Mouse (Mus musculus): ENCODE measurements around the gene Dclre1c. TPM values are rescaled to one million over a fixed set of nuclear protein-coding genes. Genes with fewer than 3 reads are reported as not detected.

Dclre1c gene
- polyA plus RNA-seq, 1 experiment from 2014 or later: 3.5 TPM

GRCm38 (mm10) chr2:3480239-3480638 lies 56.3 kb downstream of the Dclre1c start:
- peak; percentile 16; the same call in 1 of the 2 replicates for TF ChIP-seq CTCF (IDR thresholded peaks at IDR 0.05; ENCODE audit: low read depth)
- H3K36me3 ChIP-seq (ENCODE audit: control insufficient read depth, insufficient read depth): no peaks in the 10 kb centered on the region
- 69% methylated on average over 3 of the region's 3 CpGs for WGBS
- no peak overlapping the region for H3K9ac ChIP-seq (ENCODE audit: low read depth, low read length)
- H3K27ac ChIP-seq (ENCODE audit: low read depth, low read length): no peak overlapping the region
- no peak overlapping the region for H3K4me3 ChIP-seq (ENCODE audit: low read depth, low read length)
- H3K4me1 ChIP-seq (replicated peaks; ENCODE audit: control insufficient read depth, insufficient read depth, low read length): no peaks in the 10 kb centered on the region
- H3K4me2 ChIP-seq (replicated peaks; ENCODE audit: low read depth): no peak overlapping the region
- no peak for ATAC-seq
- H3K27me3 ChIP-seq (replicated peaks; ENCODE audit: control insufficient read depth, insufficient read depth, low read length): no peaks in the 10 kb centered on the region
- no peaks in the 10 kb centered on the region for H3K9me3 ChIP-seq (ENCODE audit: control insufficient read depth)

GRCm38 (mm10) chr2:3489816-3490215 lies 65.9 kb downstream of the Dclre1c start:
- H3K9ac ChIP-seq (ENCODE audit: low read depth, low read length): no peak overlapping the region
- no peak overlapping the region for H3K4me2 ChIP-seq (replicated peaks; ENCODE audit: low read depth)
- peaks cover 36% of the 10 kb centered on the region for H3K36me3 ChIP-seq (ENCODE audit: control insufficient read depth, insufficient read depth)
- no peaks in the 10 kb centered on the region for H3K4me1 ChIP-seq (replicated peaks; ENCODE audit: control insufficient read depth, insufficient read depth, low read length)
- WGBS: 86% methylated on average over 3 of the region's 3 CpGs
- H3K27me3 ChIP-seq (replicated peaks; ENCODE audit: control insufficient read depth, insufficient read depth, low read length): no peaks in the 10 kb centered on the region
- no peaks in the 10 kb centered on the region for H3K9me3 ChIP-seq (ENCODE audit: control insufficient read depth)
- no peak for ATAC-seq
- no peak overlapping the region for H3K27ac ChIP-seq (ENCODE audit: low read depth, low read length)
- H3K4me3 ChIP-seq (ENCODE audit: low read depth, low read length): no peak overlapping the region
- no peak for TF ChIP-seq CTCF (IDR thresholded peaks at IDR 0.05; ENCODE audit: low read depth)

- Histone ChIP-seq H3K36me3 (ENCODE audit: control insufficient read depth, insufficient read depth) (peaks cover 59% of the 10 kb centered on the region), H3K27ac (ENCODE audit: low read depth, low read length) (no peak overlapping the region), H3K9me3 (ENCODE audit: control insufficient read depth) (no peaks in the 10 kb centered on the region), H3K4me2 (replicated peaks; ENCODE audit: low read depth) (no peak overlapping the region), H3K9ac (ENCODE audit: low read depth, low read length) (no peak overlapping the region), H3K27me3 (replicated peaks; ENCODE audit: control insufficient read depth, insufficient read depth, low read length) (no peaks in the 10 kb centered on the region), H3K4me3 (ENCODE audit: low read depth, low read length) (no peak overlapping the region), H3K4me1 (replicated peaks; ENCODE audit: control insufficient read depth, insufficient read depth, low read length) (no peaks in the 10 kb centered on the region)
- no peak for ATAC-seq
- WGBS: 85% methylated on average over 3 of the region's 3 CpGs
- TF ChIP-seq CTCF (IDR thresholded peaks at IDR 0.05; ENCODE audit: low read depth): no peak
Measured at GRCm38 (mm10) chr2:3493833-3494409, 70.0 kb downstream of the Dclre1c start.

- H3K9me3 ChIP-seq (ENCODE audit: control insufficient read depth): no peaks in the 10 kb centered on the region
- H3K9ac ChIP-seq (ENCODE audit: low read depth, low read length): no peak overlapping the region
- no peaks in the 10 kb centered on the region for H3K27me3 ChIP-seq (replicated peaks; ENCODE audit: control insufficient read depth, insufficient read depth, low read length)
- 90% methylated on average over 6 of the region's 6 CpGs for WGBS
- no peak overlapping the region for H3K27ac ChIP-seq (ENCODE audit: low read depth, low read length)
- no peak for TF ChIP-seq CTCF (IDR thresholded peaks at IDR 0.05; ENCODE audit: low read depth)
- peaks cover 54% of the 10 kb centered on the region for H3K36me3 ChIP-seq (ENCODE audit: control insufficient read depth, insufficient read depth)
- H3K4me2 ChIP-seq (replicated peaks; ENCODE audit: low read depth): no peak overlapping the region
- H3K4me1 ChIP-seq (replicated peaks; ENCODE audit: control insufficient read depth, insufficient read depth, low read length): no peaks in the 10 kb centered on the region
- no peak for ATAC-seq
- no peak overlapping the region for H3K4me3 ChIP-seq (ENCODE audit: low read depth, low read length)
Measured at GRCm38 (mm10) chr2:3499543-3499942, 75.6 kb downstream of the Dclre1c start.

GRCm38 (mm10) chr2:3500886-3501285 lies 77.0 kb downstream of the Dclre1c start:
- no peak for ATAC-seq
- no peaks in the 10 kb centered on the region for H3K27me3 ChIP-seq (replicated peaks; ENCODE audit: control insufficient read depth, insufficient read depth, low read length)
- no peak overlapping the region for H3K27ac ChIP-seq (ENCODE audit: low read depth, low read length)
- H3K36me3 ChIP-seq (ENCODE audit: control insufficient read depth, insufficient read depth): peaks cover 51% of the 10 kb centered on the region
- H3K4me1 ChIP-seq (replicated peaks; ENCODE audit: control insufficient read depth, insufficient read depth, low read length): no peaks in the 10 kb centered on the region
- H3K9me3 ChIP-seq (ENCODE audit: control insufficient read depth): no peaks in the 10 kb centered on the region
- H3K4me3 ChIP-seq (ENCODE audit: low read depth, low read length): no peak overlapping the region
- WGBS: 92% methylated on average over 5 of the region's 5 CpGs
- no peak overlapping the region for H3K4me2 ChIP-seq (replicated peaks; ENCODE audit: low read depth)
- TF ChIP-seq CTCF (IDR thresholded peaks at IDR 0.05; ENCODE audit: low read depth): no peak
- H3K9ac ChIP-seq (ENCODE audit: low read depth, low read length): no peak overlapping the region

GRCm38 (mm10) chr2:3512076-3512475 lies 88.1 kb downstream of the Dclre1c start:
- TF ChIP-seq CTCF (IDR thresholded peaks at IDR 0.05; ENCODE audit: low read depth): no peak
- Histone ChIP-seq H3K4me1 (replicated peaks; ENCODE audit: control insufficient read depth, insufficient read depth, low read length) (no peaks in the 10 kb centered on the region; the same call in 1 of the 2 replicates), H3K9me3 (ENCODE audit: control insufficient read depth) (no peaks in the 10 kb centered on the region), H3K27me3 (replicated peaks; ENCODE audit: control insufficient read depth, insufficient read depth, low read length) (no peaks in the 10 kb centered on the region), H3K36me3 (ENCODE audit: control insufficient read depth, insufficient read depth) (peaks cover 20% of the 10 kb centered on the region), H3K4me3 (ENCODE audit: low read depth, low read length) (peak overlapping the region; percentile 85), H3K9ac (ENCODE audit: low read depth, low read length) (peak overlapping the region; percentile 91), H3K27ac (ENCODE audit: low read depth, low read length) (peak overlapping the region; percentile 83), H3K4me2 (replicated peaks; ENCODE audit: low read depth) (peak overlapping the region; percentile 94)
- 0% methylated on average over 15 of the region's 15 CpGs for WGBS
- ATAC-seq: no peak

All from intestine, postnatal 0 days (tissue).